8 mouse cellular contexts compared by ENCODE assay signal in genomic region chrX:73639255-73639675, GRCm38 (mm10). TPM values are rescaled to one million over a fixed set of nuclear protein-coding genes. Genes with fewer than 3 reads are reported as not detected.
DNase-seq lines count a peak whose midpoint lies in the region; ATAC-seq and TF ChIP-seq lines count a peak whose summit lies in the region.

TSS of gene Dusp9 (plus strand) at chrX:73639419.

- H3K4me3 ChIP-seq in embryonic facial prominence, embryonic 15.5 days (replicated peaks), result peak within 1 kb of the TSS; percentile 38
- peak within 1 kb of the TSS; percentile 35 for H3K4me3 ChIP-seq in hindbrain, embryonic 15.5 days
- H3K4me3 ChIP-seq in liver, embryonic 11.5 days (ENCODE audit: low read depth, low read length), result peak within 1 kb of the TSS; percentile 47
- peak within 1 kb of the TSS; percentile 12 for H3K4me3 ChIP-seq in myocyte

- peaks cover 15% of the 10 kb centered on the region; the same call in 1 of the 2 replicates for H3K4me1 ChIP-seq in embryonic facial prominence, embryonic 15.5 days
- peaks cover 16% of the 10 kb centered on the region for H3K4me1 ChIP-seq in hindbrain, embryonic 15.5 days (replicated peaks)
- no peaks in the 10 kb centered on the region for H3K4me1 ChIP-seq in liver, embryonic 11.5 days (replicated peaks; ENCODE audit: control insufficient read depth, insufficient read depth, low read length)

- H3K9me3 ChIP-seq in embryonic facial prominence, embryonic 15.5 days (replicated peaks), result no peaks in the 10 kb centered on the region
- H3K9me3 ChIP-seq in hindbrain, embryonic 15.5 days, result no peaks in the 10 kb centered on the region
- H3K9me3 ChIP-seq in liver, embryonic 11.5 days (ENCODE audit: control insufficient read depth, low read length), result no peaks in the 10 kb centered on the region

- no peaks in the 10 kb centered on the region for H3K36me3 ChIP-seq in embryonic facial prominence, embryonic 15.5 days
- H3K36me3 ChIP-seq in hindbrain, embryonic 15.5 days, result no peaks in the 10 kb centered on the region
- H3K36me3 ChIP-seq in liver, embryonic 11.5 days (ENCODE audit: control insufficient read depth, insufficient read depth, low read length), result no peaks in the 10 kb centered on the region
- no peaks in the 10 kb centered on the region for H3K36me3 ChIP-seq in myocyte (ENCODE audit: control insufficient read depth, insufficient read depth)

- DNase-seq in 3134 (ENCODE audit: extremely low read depth, insufficient read length, low spot score), result peak; percentile 87
- DNase-seq in Muller cell, postnatal 12 days (ENCODE audit: inconsistent ontology term), result peak; percentile 62
- DNase-seq in liver, embryonic 11.5 days (ENCODE audit: low spot score), result peak; percentile 65
- DNase-seq in gastrocnemius, postnatal 14 days, result no peak
- no peak for DNase-seq in frontal cortex, postnatal 10 days (ENCODE audit: low spot score in 2 of 2)

- intact Hi-C loops in gastrocnemius, postnatal 14 days (cut with DNase I; ENCODE audit: low total_unique reads), result no loop called here

- no peak within 1 kb of the TSS for H3K27ac ChIP-seq in embryonic facial prominence, embryonic 15.5 days (replicated peaks)
- H3K27ac ChIP-seq in hindbrain, embryonic 15.5 days (replicated peaks), result no peak within 1 kb of the TSS
- no peak within 1 kb of the TSS for H3K27ac ChIP-seq in liver, embryonic 11.5 days (ENCODE audit: low read depth, low read length)

- TF ChIP-seq POLR2A in myocyte (IDR thresholded peaks at IDR 0.05; ENCODE audit: insufficient read length, low read depth), result peak; percentile 42

- peak within 1 kb of the TSS; percentile 63 for H3K4me2 ChIP-seq in embryonic facial prominence, embryonic 15.5 days (replicated peaks)
- H3K4me2 ChIP-seq in hindbrain, embryonic 15.5 days, result peak within 1 kb of the TSS; percentile 59
- peak within 1 kb of the TSS; percentile 67 for H3K4me2 ChIP-seq in liver, embryonic 11.5 days
- H3K4me2 ChIP-seq in myocyte (ENCODE audit: low read depth), result peak within 1 kb of the TSS; percentile 67

- H3ac ChIP-seq in myocyte (ENCODE audit: control insufficient read depth, insufficient read length), result no peak within 1 kb of the TSS

- 24% methylated on average over 28 of the region's 28 CpGs for WGBS in embryonic facial prominence, embryonic 15.5 days
- WGBS in hindbrain, embryonic 15.5 days, result 25% methylated on average over 23 of the region's 28 CpGs
- WGBS in liver, embryonic 11.5 days, result 13% methylated on average over 28 of the region's 28 CpGs

- peaks cover 55% of the 10 kb centered on the region for H3K27me3 ChIP-seq in embryonic facial prominence, embryonic 15.5 days
- peaks cover 50% of the 10 kb centered on the region for H3K27me3 ChIP-seq in hindbrain, embryonic 15.5 days
- peaks cover 74% of the 10 kb centered on the region for H3K27me3 ChIP-seq in liver, embryonic 11.5 days (replicated peaks; ENCODE audit: control insufficient read depth, insufficient read depth, low read length)
- H3K27me3 ChIP-seq in myocyte (ENCODE audit: control insufficient read depth, insufficient read depth, insufficient read length), result no peaks in the 10 kb centered on the region

- no peaks in the 10 kb centered on the region for H3K79me2 ChIP-seq in myocyte (ENCODE audit: control insufficient read depth, insufficient read depth)

- peak; percentile 70; the same call in 1 of the 2 replicates for ATAC-seq in embryonic facial prominence, embryonic 15.5 days (ENCODE audit: insufficient number of reproducible peaks, low FRiP score, low TSS enrichment, low read depth)
- peak; percentile 81 for ATAC-seq in hindbrain, embryonic 15.5 days (ENCODE audit: low FRiP score, low read depth)
- ATAC-seq in liver, embryonic 11.5 days (replicated peaks; ENCODE audit: low FRiP score), result peak; percentile 83

- no peak within 1 kb of the TSS for H3K9ac ChIP-seq in embryonic facial prominence, embryonic 15.5 days
- H3K9ac ChIP-seq in hindbrain, embryonic 15.5 days, result no peak within 1 kb of the TSS
- peak within 1 kb of the TSS; percentile 50 for H3K9ac ChIP-seq in liver, embryonic 11.5 days (ENCODE audit: low read depth, low read length)

TF ChIP-seq in myocyte, 11 proteins besides CTCF, POLR2A, EP300 and RAD21:
- no peak for TF ChIP-seq REST (IDR thresholded peaks at IDR 0.05; ENCODE audit: insufficient read depth, insufficient read length)
- no peak for TF ChIP-seq MAX (IDR thresholded peaks at IDR 0.05; ENCODE audit: low read depth)
- TF ChIP-seq USF1 (IDR thresholded peaks at IDR 0.05; ENCODE audit: low read depth), result no peak
- no peak for TF ChIP-seq TCF12 (IDR thresholded peaks at IDR 0.05; ENCODE audit: insufficient read depth, poor library complexity, severe bottlenecking)
- TF ChIP-seq E2F4 (IDR thresholded peaks at IDR 0.05; ENCODE audit: insufficient read depth), result no peak
- TF ChIP-seq MYOG (IDR thresholded peaks at IDR 0.05; ENCODE audit: control insufficient read depth in 1 of 3, insufficient read depth in 1 of 3, insufficient read length in 2 of 3, low read depth in 2 of 3), result no peak
- no peak for TF ChIP-seq CEBPB (IDR thresholded peaks at IDR 0.05; ENCODE audit: insufficient read depth, poor library complexity, severe bottlenecking)
- no peak for TF ChIP-seq SRF (IDR thresholded peaks at IDR 0.05; ENCODE audit: control insufficient read depth, insufficient read length, low read depth)
- TF ChIP-seq POLR2AphosphoS2 (IDR thresholded peaks at IDR 0.05; ENCODE audit: insufficient read length, low read depth), result no peak
- TF ChIP-seq MYOD1 (IDR thresholded peaks at IDR 0.05; ENCODE audit: control insufficient read depth in 1 of 3, insufficient read length in 2 of 3, low read depth in 2 of 3), result no peak
- TF ChIP-seq TCF3 (IDR thresholded peaks at IDR 0.05; ENCODE audit: insufficient read length, low read depth), result no peak

RNA-seq across cellular contexts. Expression of gene Dusp9, which starts in this region (rescaled TPM):
- 4.4 and 6.0 TPM in 2 replicates for polyA plus RNA-seq in embryonic facial prominence, embryonic 15.5 days (2015; fragmentation: Nextera tagmentation; extraction: Ambion mirVana)
- polyA plus RNA-seq in hindbrain, embryonic 15.5 days (2015; fragmentation: Nextera tagmentation; extraction: Ambion mirVana), result 0.82 and 1.0 TPM in 2 replicates
- 20.6 and 30.7 TPM in 2 replicates for polyA plus RNA-seq in liver, embryonic 11.5 days (2014; fragmentation: Nextera tagmentation; extraction: Ambion mirVana)
- polyA plus RNA-seq in myocyte (2012; fragmentation: generic; extraction: Trizol), result 2.9 TPM
- total RNA-seq in gastrocnemius, postnatal 14 days (2021), result not detected

Comparison
In these comparisons a context has a peak if more than half of its experiments do, and no peak if none do; other contexts are left out.
1. DNase-seq: peak in 3134 (single experiment), Muller cell, postnatal 12 days (single experiment) and liver, embryonic 11.5 days (single experiment); none in gastrocnemius, postnatal 14 days (single experiment) and frontal cortex, postnatal 10 days (0 of 2).
2. Peak in every context shown above with its lines, with median percentiles within 50 percentile points of each other: ATAC-seq, H3K4me2 ChIP-seq and H3K4me3 ChIP-seq.